Mouse (Mus musculus) lung, postnatal 4 days (tissue): ENCODE measurements around the gene Ethe1.

ENCODE experiments used
- DNase-seq, 2 experiments: peaks; one replicate each; pipeline ENCODE4 v3.0.0; 2021

Gene Ethe1

GRCm38 (mm10) chr7:24587330-24588105 is at the start of gene Ethe1, which contains the start of gene Zfp575:
Ethe1 (plus strand) TSS chr7:24587543.
Zfp575 (minus strand) TSS chr7:24587641.
- peak; percentile 61 to 78 for DNase-seq

GRCm38 (mm10) chr7:24537591-24537990 is 49.8 kb upstream of the Ethe1 start:
- no peak for DNase-seq

- DNase-seq: no peak
Measured at GRCm38 (mm10) chr7:24538154-24538553, 49.2 kb upstream of the Ethe1 start.

GRCm38 (mm10) chr7:24538701-24539100 is 48.6 kb upstream of the Ethe1 start:
- DNase-seq: no peak

GRCm38 (mm10) chr7:24539686-24540085 is 47.7 kb upstream of the Ethe1 start:
- DNase-seq: no peak

- DNase-seq: no peak
Measured at GRCm38 (mm10) chr7:24544506-24544905, 42.8 kb upstream of the Ethe1 start.

- DNase-seq: peak in 1 of 2 experiments; percentile 20
Measured at GRCm38 (mm10) chr7:24546068-24546614, 41.2 kb upstream of the Ethe1 start, which contains the start of the genes Pinlyp and Xrcc1. Pinlyp (minus strand) TSS chr7:24546118. Xrcc1 (plus strand) TSS chr7:24546289.

GRCm38 (mm10) chr7:24546634-24547389 is 40.5 kb upstream of the Ethe1 start:
- peak; percentile 99 for DNase-seq

- peak in 1 of 2 experiments; percentile 19 for DNase-seq
Measured at GRCm38 (mm10) chr7:24547534-24548036, 39.8 kb upstream of the Ethe1 start.

- no peak for DNase-seq
Measured at GRCm38 (mm10) chr7:24551985-24552759, 35.2 kb upstream of the Ethe1 start.

GRCm38 (mm10) chr7:24555786-24556185 is 31.6 kb upstream of the Ethe1 start:
- no peak for DNase-seq

GRCm38 (mm10) chr7:24561450-24561849 is 25.9 kb upstream of the Ethe1 start:
- DNase-seq: no peak

GRCm38 (mm10) chr7:24563191-24563836 is 24.0 kb upstream of the Ethe1 start:
- no peak for DNase-seq

- no peak for DNase-seq
Measured at GRCm38 (mm10) chr7:24563837-24564206, 23.5 kb upstream of the Ethe1 start.

GRCm38 (mm10) chr7:24564607-24565265 is 22.6 kb upstream of the Ethe1 start:
- DNase-seq: peak; percentile 65 to 82

GRCm38 (mm10) chr7:24565627-24566026 is 21.7 kb upstream of the Ethe1 start:
- DNase-seq: no peak

- no peak for DNase-seq
Measured at GRCm38 (mm10) chr7:24566206-24566605, 21.1 kb upstream of the Ethe1 start.

- no peak for DNase-seq
Measured at GRCm38 (mm10) chr7:24568512-24568911, 18.8 kb upstream of the Ethe1 start.

GRCm38 (mm10) chr7:24571071-24571470 is 16.3 kb upstream of the Ethe1 start:
- no peak for DNase-seq

- DNase-seq: no peak
Measured at GRCm38 (mm10) chr7:24572455-24572854, 14.9 kb upstream of the Ethe1 start.

- DNase-seq: no peak
Measured at GRCm38 (mm10) chr7:24574224-24574796, 13.0 kb upstream of the Ethe1 start.
